Mouse (Mus musculus) G1E-ER4 (cell line): ENCODE data around the gene Sh3rf1. TPM values are rescaled to one million over a fixed set of nuclear protein-coding genes. Genes with fewer than 3 reads are reported as not detected.

Experiments
- GATA1 ChIP-seq: IDR thresholded peaks from one replicate; pipeline ENCODE4 v1.8.0; 2012; ENCODE audit warnings: low read length, inconsistent platforms
- polyA plus RNA-seq: library from polyadenylated mRNA; stranded (reverse); fragments of >175 nt; gene quantifications from 2 replicates; pipeline ENCODE4 v1.2.3, GENCODE M21; 2012

The Sh3rf1 gene
- polyA plus RNA-seq, 1 experiment = 0.03 TPM

GRCm38 (mm10) chr8:61268233-61268916 lies 44.7 kb downstream of the Sh3rf1 start:
- no peak for TF ChIP-seq GATA1

- TF ChIP-seq GATA1 = no peak
Measured at GRCm38 (mm10) chr8:61270016-61270415, 46.3 kb downstream of the Sh3rf1 start.

GRCm38 (mm10) chr8:61270541-61270940 lies 46.9 kb downstream of the Sh3rf1 start:
- TF ChIP-seq GATA1 = no peak

- TF ChIP-seq GATA1 = no peak
Measured at GRCm38 (mm10) chr8:61270961-61271360, 47.3 kb downstream of the Sh3rf1 start.

- TF ChIP-seq GATA1 = no peak
Measured at GRCm38 (mm10) chr8:61272838-61273237, 49.2 kb downstream of the Sh3rf1 start.

- no peak for TF ChIP-seq GATA1
Measured at GRCm38 (mm10) chr8:61273307-61274221, 49.9 kb downstream of the Sh3rf1 start.

GRCm38 (mm10) chr8:61274602-61275462 lies 51.2 kb downstream of the Sh3rf1 start:
- no peak for TF ChIP-seq GATA1

GRCm38 (mm10) chr8:61275463-61276356 lies 52.0 kb downstream of the Sh3rf1 start:
- no peak for TF ChIP-seq GATA1

- no peak for TF ChIP-seq GATA1
Measured at GRCm38 (mm10) chr8:61276397-61276796, 52.7 kb downstream of the Sh3rf1 start.

- no peak for TF ChIP-seq GATA1
Measured at GRCm38 (mm10) chr8:61279030-61279429, 55.4 kb downstream of the Sh3rf1 start.

GRCm38 (mm10) chr8:61282303-61283168 lies 58.9 kb downstream of the Sh3rf1 start:
- TF ChIP-seq GATA1 = no peak

GRCm38 (mm10) chr8:61283169-61284081 lies 59.8 kb downstream of the Sh3rf1 start:
- no peak for TF ChIP-seq GATA1

- no peak for TF ChIP-seq GATA1
Measured at GRCm38 (mm10) chr8:61285896-61286295, 62.2 kb downstream of the Sh3rf1 start.
